In genomic region chr10:13312576-13312975, GRCm38 (mm10) we compare ENCODE assay signal across 28 mouse cellular contexts.
A peak's percentile ranks its signal among the peaks of the same experiment; 100 is the strongest.
DNase-seq lines count a peak whose midpoint lies in the region; ATAC-seq lines count a peak whose summit lies in the region.
"Had no signal": no experiment of that assay in that cellular context is flagged by ENCODE, and none has a peak within 500 bp of the region (broad histone marks: within the 10 kb centered on the region; RNA-seq: fewer than 3 reads in every experiment).

No protein-coding gene starts in this region.

- H3K36me3 ChIP-seq in kidney, embryonic 15.5 days, result no peaks in the 10 kb centered on the region
- 0 out of 2 replicates have a peak, but pooled peaks cover 3% of the 10 kb centered on the region for H3K36me3 ChIP-seq in embryonic facial prominence, embryonic 13.5 days
- H3K36me3 ChIP-seq in embryonic facial prominence, embryonic 15.5 days, result no peaks in the 10 kb centered on the region
- H3K36me3 ChIP-seq: G1E; hindbrain, embryonic 13.5 days; limb, embryonic 15.5 days; neural tube, embryonic 13.5 days had no signal

- H3K4me3 ChIP-seq in kidney, embryonic 15.5 days (replicated peaks), result no peak overlapping the region
- no peak overlapping the region for H3K4me3 ChIP-seq in embryonic facial prominence, embryonic 13.5 days
- H3K4me3 ChIP-seq in embryonic facial prominence, embryonic 15.5 days (replicated peaks), result no peak overlapping the region
- H3K4me3 ChIP-seq: heart, embryonic 15.5 days; hindbrain, embryonic 13.5 days; limb, embryonic 15.5 days; myocyte; neural tube, embryonic 13.5 days had no signal

- ATAC-seq in kidney, embryonic 15.5 days (replicated peaks; ENCODE audit: low FRiP score), result peak; percentile 69
- no peak for ATAC-seq in embryonic facial prominence, embryonic 13.5 days (ENCODE audit: insufficient number of reproducible peaks, insufficient read depth, low FRiP score, low TSS enrichment, low read depth)
- no peak for ATAC-seq in embryonic facial prominence, embryonic 15.5 days (ENCODE audit: insufficient number of reproducible peaks, low FRiP score, low TSS enrichment, low read depth)
- ATAC-seq: midbrain, embryonic 16.5 days; Patski had no signal

- no peaks in the 10 kb centered on the region for H3K27me3 ChIP-seq in kidney, embryonic 15.5 days
- H3K27me3 ChIP-seq in embryonic facial prominence, embryonic 13.5 days, result no peaks in the 10 kb centered on the region
- H3K27me3 ChIP-seq in embryonic facial prominence, embryonic 15.5 days, result no peaks in the 10 kb centered on the region
- H3K27me3 ChIP-seq: CH12.LX; heart, embryonic 15.5 days; hindbrain, embryonic 13.5 days; limb, embryonic 15.5 days; neural tube, embryonic 13.5 days; Patski had no signal

- peak; percentile 45 for DNase-seq in heart, adult 11 months
- DNase-seq in heart, postnatal 25 days (ENCODE audit: low spot score), result no peak
- no peak for DNase-seq in kidney, adult 18-20 months
- DNase-seq in thymus, postnatal 25 days, result no peak
- DNase-seq: adrenal gland, postnatal 36 days; B cell, adult 2 months; cerebellum, adult 11 months; cerebellum, adult 9-11 months; gastrocnemius, postnatal 36 days; kidney, adult 11 months; left cerebral cortex, postnatal 4 days; lung, embryonic 14.5 days; lung, postnatal 36 days; retina, postnatal 1 day; thymus, postnatal 14 days had no signal

- H3K4me2 ChIP-seq in kidney, embryonic 15.5 days, result no peak overlapping the region
- no peak overlapping the region for H3K4me2 ChIP-seq in embryonic facial prominence, embryonic 13.5 days
- H3K4me2 ChIP-seq in embryonic facial prominence, embryonic 15.5 days (replicated peaks), result no peak overlapping the region
- H3K4me2 ChIP-seq: heart, embryonic 15.5 days; hindbrain, embryonic 13.5 days; limb, embryonic 15.5 days; lung, embryonic 14.5 days; neural tube, embryonic 13.5 days had no signal

- WGBS in kidney, embryonic 15.5 days, result 38% methylated on average over 6 of the region's 6 CpGs
- 52% methylated on average over 6 of the region's 6 CpGs for WGBS in embryonic facial prominence, embryonic 13.5 days
- 60% methylated on average over 6 of the region's 6 CpGs for WGBS in embryonic facial prominence, embryonic 15.5 days

- H3K4me1 ChIP-seq in kidney, embryonic 15.5 days, result peaks cover 23% of the 10 kb centered on the region
- H3K4me1 ChIP-seq in embryonic facial prominence, embryonic 13.5 days, result peaks cover 14% of the 10 kb centered on the region; the same call in 1 of the 2 replicates
- H3K4me1 ChIP-seq in embryonic facial prominence, embryonic 15.5 days, result peaks cover 23% of the 10 kb centered on the region

- H3K9me3 ChIP-seq in kidney, embryonic 15.5 days (replicated peaks), result no peaks in the 10 kb centered on the region
- H3K9me3 ChIP-seq in embryonic facial prominence, embryonic 13.5 days, result no peaks in the 10 kb centered on the region
- H3K9me3 ChIP-seq in embryonic facial prominence, embryonic 15.5 days (replicated peaks), result no peaks in the 10 kb centered on the region
- H3K9me3 ChIP-seq: G1E; heart, embryonic 15.5 days; hindbrain, embryonic 13.5 days; limb, embryonic 15.5 days; neural tube, embryonic 13.5 days had no signal

- H3K9ac ChIP-seq in kidney, embryonic 15.5 days, result no peak overlapping the region
- H3K9ac ChIP-seq in embryonic facial prominence, embryonic 13.5 days, result no peak overlapping the region
- H3K9ac ChIP-seq in embryonic facial prominence, embryonic 15.5 days, result no peak overlapping the region
- H3K9ac ChIP-seq: heart, embryonic 15.5 days; hindbrain, embryonic 13.5 days; limb, embryonic 15.5 days; liver, embryonic 14.5 days; lung, embryonic 14.5 days; neural tube, embryonic 13.5 days had no signal

- peak overlapping the region; percentile 14; the same call in 1 of the 2 replicates for H3K27ac ChIP-seq in kidney, embryonic 15.5 days
- H3K27ac ChIP-seq in embryonic facial prominence, embryonic 13.5 days, result 0 out of 2 replicates have a peak overlapping the region, but pooled peaks have one; percentile 69
- peak overlapping the region; percentile 80 for H3K27ac ChIP-seq in embryonic facial prominence, embryonic 15.5 days (replicated peaks)
- H3K27ac ChIP-seq: hindbrain, embryonic 13.5 days; liver, embryonic 14.5 days; neural tube, embryonic 13.5 days had no signal

- intact Hi-C loops in heart, postnatal 25 days (cut with DNase I), result no loop called here

Comparison
In these comparisons a context has a peak if more than half of its experiments do, and no peak if none do; other contexts are left out.
1. H3K27ac ChIP-seq: peak in every context shown above with its lines; median percentile 80 in embryonic facial prominence, embryonic 15.5 days; 69 in embryonic facial prominence, embryonic 13.5 days; 14 in kidney, embryonic 15.5 days.